Mouse (Mus musculus): ENCODE measurements around the gene Sox8. TPM values are rescaled to one million over a fixed set of nuclear protein-coding genes. Genes with fewer than 3 reads are reported as not detected.

Gene Sox8
- total and polyA plus RNA-seq, 3 experiments = not detected

DNA sequence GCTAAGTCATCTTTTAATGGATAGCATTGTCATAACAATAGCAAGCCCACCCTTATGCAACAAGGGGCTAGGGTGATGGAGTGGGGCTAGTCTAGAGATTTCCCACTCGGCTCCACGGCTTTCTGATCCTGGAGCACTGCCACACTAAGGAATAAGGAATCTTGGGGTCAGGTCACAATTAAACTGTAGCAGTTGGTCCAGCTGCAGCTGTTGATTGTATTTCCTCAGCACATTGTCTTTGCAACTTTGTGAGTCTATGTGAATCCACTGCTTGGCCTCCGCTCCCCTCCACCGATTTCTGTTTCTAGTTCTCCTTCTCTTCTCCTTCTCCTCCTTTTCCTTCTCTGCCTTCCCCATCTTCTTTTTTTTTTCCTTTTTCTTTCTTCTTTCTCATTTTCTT, 12.6 kb upstream of the Sox8 start:
- in situ Hi-C loops (cut with MboI; ENCODE audit: low pct_ligation_motif_present, low pct_unique_long_range_greater_than_20kb, low sequenced_read_pairs) = no loop called here
- H3K36me3 ChIP-seq (replicated peaks in 1 of 2; ENCODE audit: control insufficient read depth in 1 of 2, insufficient read depth in 1 of 2, low read length in 1 of 2) = peaks cover 25 to 52% of the 10 kb centered on the region in 2 experiments

DNA sequence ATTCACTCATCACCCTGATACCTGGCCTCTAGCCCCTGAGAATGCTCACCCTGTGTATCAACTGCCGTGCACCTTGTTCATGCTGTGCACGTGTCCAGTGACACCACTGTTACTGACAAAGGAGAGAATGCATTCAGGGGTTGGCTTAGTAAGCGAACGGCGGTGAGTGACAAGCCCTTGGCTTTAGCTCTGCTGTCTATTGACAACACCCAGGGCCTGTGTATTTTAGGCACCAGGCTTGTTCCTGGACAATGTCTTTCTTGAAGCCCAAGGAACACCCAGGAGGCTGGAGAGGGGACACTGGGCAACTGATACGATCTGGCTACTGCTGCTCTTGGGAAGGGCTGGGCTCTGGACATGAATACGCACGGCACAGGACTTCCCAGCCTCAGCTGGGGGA, 11.6 kb upstream of the Sox8 start:
- no peak overlapping the region for H3K4me2 ChIP-seq (ENCODE audit: insufficient read depth, low read depth, poor library complexity, severe bottlenecking)
- H3K9ac ChIP-seq (ENCODE audit: insufficient read depth, low read depth) = no peak overlapping the region
- peaks cover 9 to 28% of the 10 kb centered on the region in 2 experiments; a peak in 3 of 4 replicates for H3K4me1 ChIP-seq (ENCODE audit: control insufficient read depth in 1 of 2, insufficient read depth in 2 of 2)
- TF ChIP-seq MYC (IDR thresholded peaks at IDR 0.05; ENCODE audit: low read depth, low read length) = no peak
- no peak for TF ChIP-seq USF2 (conservative IDR thresholded peaks at IDR 0.05; ENCODE audit: low read depth, low read length)
- TF ChIP-seq USF1 (IDR thresholded peaks at IDR 0.05; ENCODE audit: low read depth, low read length) = no peak
- TF ChIP-seq EP300 (IDR thresholded peaks at IDR 0.05; ENCODE audit: low read length) = no peak
- TF ChIP-seq POLR2AphosphoS2 (IDR thresholded peaks at IDR 0.05; ENCODE audit: low read depth, low read length) = no peak
- no peak for TF ChIP-seq PAX5 (IDR thresholded peaks at IDR 0.05; ENCODE audit: low read length)
- no peak for TF ChIP-seq JUND (conservative IDR thresholded peaks at IDR 0.05; ENCODE audit: low read depth, low read length)
- TF ChIP-seq UBTF (IDR thresholded peaks at IDR 0.05; ENCODE audit: low read depth, low read length) = no peak
- TF ChIP-seq TBP (conservative IDR thresholded peaks at IDR 0.05; ENCODE audit: low read depth, low read length) = no peak
- TF ChIP-seq MEF2A (IDR thresholded peaks at IDR 0.05; ENCODE audit: borderline replicate concordance, low read depth, low read length) = no peak
- no peak for TF ChIP-seq ELF1 (IDR thresholded peaks at IDR 0.05; ENCODE audit: low read depth, low read length)
- TF ChIP-seq MAFK (IDR thresholded peaks at IDR 0.05; ENCODE audit: insufficient replicate concordance, low read length) = no peak
- no peak for TF ChIP-seq TCF12 (IDR thresholded peaks at IDR 0.05; ENCODE audit: low read depth, low read length)
- no peak for TF ChIP-seq IRF4 (IDR thresholded peaks at IDR 0.05; ENCODE audit: low read depth, low read length)
- no peak for TF ChIP-seq HCFC1 (IDR thresholded peaks at IDR 0.05; ENCODE audit: low read depth, low read length)
- no peak for TF ChIP-seq BHLHE40 (IDR thresholded peaks at IDR 0.05; ENCODE audit: low read depth, low read length)
- TF ChIP-seq RAD21 (IDR thresholded peaks at IDR 0.05; ENCODE audit: low read depth, low read length) = no peak
- no peaks in the 10 kb centered on the region for H3K9me3 ChIP-seq (replicated peaks; ENCODE audit: low read length)
- no peaks in the 10 kb centered on the region for H3K79me2 ChIP-seq (replicated peaks; ENCODE audit: control insufficient read depth, extremely low read depth, insufficient read depth, poor library complexity, severe bottlenecking)
- in situ Hi-C loops (cut with MboI; ENCODE audit: low pct_ligation_motif_present, low pct_unique_long_range_greater_than_20kb, low sequenced_read_pairs) = no loop called here
- peaks cover 21 to 42% of the 10 kb centered on the region in 2 experiments for H3K36me3 ChIP-seq (replicated peaks in 1 of 2; ENCODE audit: control insufficient read depth in 1 of 2, insufficient read depth in 1 of 2, low read length in 1 of 2)
- DNase-seq (ENCODE audit: extremely low read depth) = no peak
- dilution Hi-C loops (cut with MboI; ENCODE audit: extremely low pct_ligation_motif_present, extremely low pct_unique_long_range_greater_than_20kb, low sequenced_read_pairs) = no loop called here
- peaks cover 6% of the 10 kb centered on the region for H3K27me3 ChIP-seq (replicated peaks)
- H3K4me3 ChIP-seq (replicated peaks in 1 of 3; ENCODE audit: low read depth in 2 of 3, low read length in 2 of 3, poor library complexity in 1 of 3) = no peak overlapping the region
- H3K27ac ChIP-seq (ENCODE audit: insufficient read depth, low read depth) = no peak overlapping the region

More for the DNA sequence above, 12.6 kb upstream of the Sox8 start:
- H3K79me2 ChIP-seq (replicated peaks; ENCODE audit: control insufficient read depth, extremely low read depth, insufficient read depth, poor library complexity, severe bottlenecking) = no peaks in the 10 kb centered on the region
- dilution Hi-C loops (cut with MboI; ENCODE audit: extremely low pct_ligation_motif_present, extremely low pct_unique_long_range_greater_than_20kb, low sequenced_read_pairs) = no loop called here
- H3K4me3 ChIP-seq (replicated peaks in 1 of 3; ENCODE audit: low read depth in 2 of 3, low read length in 2 of 3, poor library complexity in 1 of 3) = no peak overlapping the region
- no peak overlapping the region for H3K27ac ChIP-seq (ENCODE audit: insufficient read depth, low read depth)
- no peaks in the 10 kb centered on the region for H3K9me3 ChIP-seq (replicated peaks; ENCODE audit: low read length)
- no peak for DNase-seq (ENCODE audit: extremely low read depth)
- H3K9ac ChIP-seq (ENCODE audit: insufficient read depth, low read depth) = no peak overlapping the region
- no peak for TF ChIP-seq USF2 (conservative IDR thresholded peaks at IDR 0.05; ENCODE audit: low read depth, low read length)
- TF ChIP-seq GABPA (IDR thresholded peaks at IDR 0.05; ENCODE audit: insufficient replicate concordance, low read depth, low read length) = no peak
- no peak overlapping the region for H3K4me2 ChIP-seq (ENCODE audit: insufficient read depth, low read depth, poor library complexity, severe bottlenecking)
- H3K4me1 ChIP-seq (ENCODE audit: control insufficient read depth in 1 of 2, insufficient read depth in 2 of 2) = peaks cover 9 to 18% of the 10 kb centered on the region in 2 experiments; a peak in 3 of 4 replicates
- H3K27me3 ChIP-seq (replicated peaks) = no peaks in the 10 kb centered on the region
